In genomic region chr15:6602003-6602402, GRCm38 (mm10) we compare ENCODE assay signal across 26 mouse cellular contexts.
DNase-seq lines count a peak whose midpoint lies in the region; ATAC-seq and TF ChIP-seq lines count a peak whose summit lies in the region.
"Had no signal": no experiment of that assay in that cellular context is flagged by ENCODE, and none has a peak within 500 bp of the region (broad histone marks: within the 10 kb centered on the region; RNA-seq: fewer than 3 reads in every experiment).

No protein-coding gene starts in this region.

- WGBS in thymus, adult 2 months, result 3% methylated on average over 4 of the region's 4 CpGs
- 76% methylated on average over 4 of the region's 4 CpGs for WGBS in small intestine, adult 2 months
- WGBS in midbrain, embryonic 15.5 days, result 93% methylated on average over 4 of the region's 4 CpGs

- H3K27ac ChIP-seq in thymus, adult 2 months (ENCODE audit: control insufficient read depth, insufficient read depth, low read length), result peak overlapping the region; percentile 84
- H3K27ac ChIP-seq in MEL (ENCODE audit: control insufficient read depth, low read depth, low read length), result peak overlapping the region; percentile 13; the same call in 1 of the 2 replicates
- H3K27ac ChIP-seq in small intestine, adult 2 months (ENCODE audit: insufficient read depth, low read depth, low read length), result peak overlapping the region; percentile 69
- no peak overlapping the region for H3K27ac ChIP-seq in midbrain, embryonic 15.5 days
- H3K27ac ChIP-seq: embryonic facial prominence, embryonic 13.5 days; forebrain, embryonic 12.5 days; hindbrain, embryonic 10.5 days; limb, embryonic 12.5 days; liver, embryonic 13.5 days; lung, embryonic 15.5 days; midbrain, embryonic 12.5 days had no signal

- no peak overlapping the region for H3K9ac ChIP-seq in MEL (ENCODE audit: control insufficient read depth, low read depth, low read length, poor library complexity, severe bottlenecking)
- H3K9ac ChIP-seq in midbrain, embryonic 15.5 days, result no peak overlapping the region
- H3K9ac ChIP-seq: embryonic facial prominence, embryonic 13.5 days; forebrain, embryonic 12.5 days; limb, embryonic 12.5 days; liver, embryonic 13.5 days; lung, embryonic 15.5 days; midbrain, embryonic 12.5 days had no signal

- no peak for TF ChIP-seq RAD21 in MEL (IDR thresholded peaks at IDR 0.05; ENCODE audit: low read depth, low read length)

- no peaks in the 10 kb centered on the region for H3K9me3 ChIP-seq in MEL (replicated peaks; ENCODE audit: insufficient read depth, low read length)
- H3K9me3 ChIP-seq in midbrain, embryonic 15.5 days, result no peaks in the 10 kb centered on the region
- H3K9me3 ChIP-seq: embryonic facial prominence, embryonic 13.5 days; forebrain, embryonic 12.5 days; hindbrain, embryonic 10.5 days; limb, embryonic 12.5 days; liver, embryonic 13.5 days; lung, embryonic 15.5 days; midbrain, embryonic 12.5 days had no signal

- H3K79me2 ChIP-seq in MEL (ENCODE audit: control insufficient read depth, insufficient read depth, low read length, poor library complexity), result no peaks in the 10 kb centered on the region

- H3K4me1 ChIP-seq in thymus, adult 2 months (replicated peaks; ENCODE audit: control insufficient read depth, insufficient read depth, low read length), result peaks cover 16% of the 10 kb centered on the region
- peaks cover 7% of the 10 kb centered on the region in 2 experiments for H3K4me1 ChIP-seq in MEL (ENCODE audit: control insufficient read depth in 1 of 2, insufficient read depth in 2 of 2, low read length in 2 of 2)
- no peaks in the 10 kb centered on the region for H3K4me1 ChIP-seq in small intestine, adult 2 months (ENCODE audit: control insufficient read depth, insufficient read depth, insufficient read length, low read length)
- no peaks in the 10 kb centered on the region for H3K4me1 ChIP-seq in midbrain, embryonic 15.5 days
- H3K4me1 ChIP-seq: embryonic facial prominence, embryonic 13.5 days; forebrain, embryonic 12.5 days; hindbrain, embryonic 10.5 days; limb, embryonic 12.5 days; liver, embryonic 13.5 days; lung, embryonic 15.5 days; midbrain, embryonic 12.5 days had no signal

- no peak overlapping the region for H3K4me2 ChIP-seq in midbrain, embryonic 15.5 days
- H3K4me2 ChIP-seq: embryonic facial prominence, embryonic 13.5 days; forebrain, embryonic 12.5 days; heart, embryonic 11.5 days; limb, embryonic 12.5 days; liver, embryonic 13.5 days; lung, embryonic 15.5 days; midbrain, embryonic 12.5 days had no signal

- H3K27me3 ChIP-seq in thymus, adult 2 months (ENCODE audit: control insufficient read depth, insufficient read depth, low read length), result no peaks in the 10 kb centered on the region
- no peaks in the 10 kb centered on the region for H3K27me3 ChIP-seq in MEL (ENCODE audit: control insufficient read depth in 1 of 2, insufficient read depth in 2 of 2, low read length in 2 of 2)
- no peaks in the 10 kb centered on the region for H3K27me3 ChIP-seq in small intestine, adult 2 months (ENCODE audit: control insufficient read depth, insufficient read depth, low read length)
- H3K27me3 ChIP-seq in midbrain, embryonic 15.5 days (replicated peaks), result no peaks in the 10 kb centered on the region
- H3K27me3 ChIP-seq: embryonic facial prominence, embryonic 13.5 days; forebrain, embryonic 12.5 days; limb, embryonic 12.5 days; liver, embryonic 13.5 days; lung, embryonic 15.5 days; midbrain, embryonic 12.5 days had no signal

- DNase-seq in thymus, adult 2 months, result no peak
- DNase-seq in thymus, postnatal 10 days (ENCODE audit: low spot score in 2 of 2), result no peak
- peak; percentile 13 for DNase-seq in MEL (ENCODE audit: low read depth, low spot score)
- no peak for DNase-seq in left cerebral cortex, adult 11 months (ENCODE audit: low spot score)
- DNase-seq: cerebellum, adult 18-20 months; cerebellum, postnatal 25 days; heart, postnatal 10 days; kidney, postnatal 25 days; layer of hippocampus, postnatal 36 days; liver, embryonic 13.5 days; lung, postnatal 4 days; right cerebral cortex, postnatal 14 days; spleen, adult 18-20 months had no signal

- no peak for TF ChIP-seq POLR2A in thymus, adult 2 months (IDR thresholded peaks at IDR 0.05; ENCODE audit: control insufficient read depth, extremely low read depth, insufficient read depth, low read length, poor library complexity)
- no peak for TF ChIP-seq POLR2A in MEL (IDR thresholded peaks at IDR 0.05; ENCODE audit: control insufficient read depth in 1 of 2, insufficient read depth in 1 of 2, low read depth in 1 of 2, low read length in 2 of 2, poor library complexity in 1 of 2)
- TF ChIP-seq POLR2A in small intestine, adult 2 months (IDR thresholded peaks at IDR 0.05; ENCODE audit: low read depth, low read length), result no peak

- no peak for TF ChIP-seq CTCF in thymus, adult 2 months (IDR thresholded peaks at IDR 0.05; ENCODE audit: borderline replicate concordance, control insufficient read depth, extremely low read depth, insufficient read depth, low read length, poor library complexity)
- no peak for TF ChIP-seq CTCF in MEL (IDR thresholded peaks at IDR 0.05 in 2 of 3, conservative IDR thresholded peaks at IDR 0.05 in 1 of 3; ENCODE audit: control insufficient read depth in 1 of 3, insufficient read depth in 1 of 3, low read depth in 2 of 3, low read length in 3 of 3, poor library complexity in 1 of 3, severe bottlenecking in 1 of 3)
- TF ChIP-seq CTCF in small intestine, adult 2 months (IDR thresholded peaks at IDR 0.05; ENCODE audit: extremely low read depth, insufficient read length, insufficient replicate concordance, low read depth, low read length), result no peak

- no peak overlapping the region for H3K4me3 ChIP-seq in thymus, adult 2 months (ENCODE audit: control insufficient read depth, insufficient read depth, low read length)
- no peak overlapping the region for H3K4me3 ChIP-seq in MEL (ENCODE audit: control insufficient read depth in 1 of 2, insufficient read depth in 1 of 2, low read depth in 2 of 2, low read length in 2 of 2)
- no peak overlapping the region for H3K4me3 ChIP-seq in small intestine, adult 2 months (ENCODE audit: low read depth, low read length)
- H3K4me3 ChIP-seq in midbrain, embryonic 15.5 days, result no peak overlapping the region
- H3K4me3 ChIP-seq: embryonic facial prominence, embryonic 13.5 days; erythroblast, embryonic 14.5 days; forebrain, embryonic 12.5 days; hindbrain, embryonic 10.5 days; limb, embryonic 12.5 days; liver, embryonic 13.5 days; lung, embryonic 15.5 days; midbrain, embryonic 12.5 days had no signal

- no peaks in the 10 kb centered on the region; the same call in 1 of the 2 replicates for H3K36me3 ChIP-seq in thymus, adult 2 months (ENCODE audit: control insufficient read depth, insufficient read depth, low read length)
- H3K36me3 ChIP-seq in MEL (ENCODE audit: control insufficient read depth in 1 of 2, insufficient read depth in 2 of 2, low read length in 2 of 2), result peaks cover 0 to 22% of the 10 kb centered on the region in 2 experiments; a peak in 2 of 4 replicates
- no peaks in the 10 kb centered on the region for H3K36me3 ChIP-seq in small intestine, adult 2 months (ENCODE audit: control insufficient read depth, insufficient read depth, low read length)
- H3K36me3 ChIP-seq in midbrain, embryonic 15.5 days (replicated peaks), result no peaks in the 10 kb centered on the region
- H3K36me3 ChIP-seq: embryonic facial prominence, embryonic 13.5 days; forebrain, embryonic 12.5 days; hindbrain, embryonic 10.5 days; limb, embryonic 12.5 days; liver, embryonic 13.5 days; lung, embryonic 15.5 days; midbrain, embryonic 12.5 days had no signal

- no peak for TF ChIP-seq EP300 in MEL (IDR thresholded peaks at IDR 0.05; ENCODE audit: low read depth in 1 of 2, low read length in 2 of 2)

- ATAC-seq in granulocyte monocyte progenitor cell, adult 5-6 weeks (replicated peaks; ENCODE audit: poor library complexity, severe bottlenecking), result peak; percentile 71
- ATAC-seq in midbrain, embryonic 15.5 days (replicated peaks), result no peak
- ATAC-seq: hindbrain, embryonic 16.5 days; intestine, embryonic 16.5 days had no signal

TF ChIP-seq in MEL, 35 proteins besides CTCF, POLR2A, EP300 and RAD21:
- TF ChIP-seq ZMIZ1 (IDR thresholded peaks at IDR 0.05; ENCODE audit: low read depth, low read length) (no peak), BHLHE40 (IDR thresholded peaks at IDR 0.05; ENCODE audit: borderline replicate concordance, low read depth, low read length) (no peak), KAT2A (conservative IDR thresholded peaks at IDR 0.05; ENCODE audit: low read depth, low read length) (no peak), ELF1 (IDR thresholded peaks at IDR 0.05; ENCODE audit: low read depth, low read length) (no peak), MYC (IDR thresholded peaks at IDR 0.05; ENCODE audit: low read depth, low read length) (no peak)
TF ChIP-seq in MEL: peak in this region for 0.
